Mouse (Mus musculus) duodenum, adult 2 months (tissue): ENCODE measurements around the gene Ppp2r1a. TPM values are rescaled to one million over a fixed set of nuclear protein-coding genes. Genes with fewer than 3 reads are reported as not detected.

Experiments
- polyA plus RNA-seq: library from polyadenylated mRNA; depleted of rRNA; stranded (reverse); fragments of >200 nt; gene quantifications from 2 replicates; pipeline ENCODE4 v1.2.3, GENCODE M21; 2012; ENCODE audit warnings: low replicate concordance; rRNA removed

Ppp2r1a gene
- polyA plus RNA-seq: 86.2 and 96.5 TPM in 2 replicates

DNA sequence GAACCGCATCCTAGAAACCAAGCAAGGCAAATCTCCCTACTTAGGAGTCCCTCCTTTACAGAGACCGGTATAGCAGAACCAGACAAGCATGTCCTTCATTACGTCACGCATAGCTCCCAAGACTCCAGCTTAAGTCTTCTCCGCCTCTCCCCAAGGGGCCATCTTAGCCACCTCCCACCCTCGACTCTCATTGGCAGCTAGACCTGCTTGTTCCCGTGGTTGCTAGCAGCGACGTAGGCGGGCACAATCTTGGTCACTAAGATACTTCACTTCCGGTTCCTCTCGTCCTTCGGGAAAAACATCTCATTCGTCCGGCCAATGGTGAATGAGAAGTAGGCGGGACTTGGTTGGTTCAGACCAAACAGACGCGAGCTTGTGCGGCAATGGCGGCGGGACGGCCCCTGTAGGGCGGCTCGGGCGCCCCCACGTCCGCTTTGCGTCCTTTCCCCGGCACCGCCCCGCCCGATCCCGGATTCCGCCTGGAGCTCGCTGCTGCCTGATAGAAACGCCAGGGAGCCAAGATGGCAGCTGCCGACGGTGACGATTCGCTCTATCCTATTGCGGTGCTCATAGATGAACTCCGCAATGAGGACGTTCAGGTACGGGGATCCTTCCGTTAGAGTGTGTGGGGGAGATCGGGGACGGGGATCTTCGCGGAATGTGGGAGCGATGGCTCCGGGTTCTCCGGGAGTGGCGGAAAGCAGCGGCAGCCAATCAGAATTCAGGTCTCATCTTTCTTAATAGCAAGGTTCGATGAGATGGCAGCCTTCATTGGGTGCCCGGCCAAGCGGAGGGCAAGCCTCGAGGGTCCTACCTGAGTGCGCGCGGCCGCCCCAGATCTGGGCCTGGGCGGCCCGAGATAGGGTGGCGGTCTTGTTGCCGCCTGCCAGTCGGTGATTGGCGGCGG, at the start of gene Ppp2r1a:
Ppp2r1a (plus strand) TSS at position 327 of the 907 bp plus-strand sequence.

GRCm38 (mm10) chr17:20904991-20905390, 40.1 kb upstream of the Ppp2r1a start, which contains the start of gene Vmn1r231:
Gene Vmn1r231 (minus strand): TSS chr17:20905091.

DNA sequence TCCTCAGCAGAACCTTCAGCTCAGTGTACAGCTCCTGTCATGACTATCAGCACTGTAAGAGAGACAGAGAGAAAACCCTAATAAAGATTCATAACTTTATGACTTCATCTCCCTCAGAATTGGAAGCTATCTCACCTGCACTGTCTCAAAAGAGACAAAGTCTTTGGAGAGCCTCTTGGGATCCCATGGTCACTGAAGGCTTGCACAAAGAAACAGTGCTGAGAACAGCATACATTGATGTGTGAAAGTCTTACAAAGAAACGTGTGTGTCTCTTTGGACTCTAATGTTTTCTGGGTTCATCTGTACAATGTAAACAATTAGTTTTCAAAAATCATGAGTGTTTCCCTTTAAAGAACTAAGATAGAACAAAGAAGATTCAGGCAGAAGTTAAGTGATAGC, 25.5 kb upstream of the Ppp2r1a start, which contains the start of gene Vmn1r232:
Vmn1r232 (minus strand) TSS at position 101 of the 400 bp plus-strand sequence.

GRCm38 (mm10) chr17:20996364-20996763, 51.3 kb downstream of the Ppp2r1a start, which contains the start of gene Vmn1r233:
Gene Vmn1r233 (minus strand): TSS chr17:20996464.

DNA sequence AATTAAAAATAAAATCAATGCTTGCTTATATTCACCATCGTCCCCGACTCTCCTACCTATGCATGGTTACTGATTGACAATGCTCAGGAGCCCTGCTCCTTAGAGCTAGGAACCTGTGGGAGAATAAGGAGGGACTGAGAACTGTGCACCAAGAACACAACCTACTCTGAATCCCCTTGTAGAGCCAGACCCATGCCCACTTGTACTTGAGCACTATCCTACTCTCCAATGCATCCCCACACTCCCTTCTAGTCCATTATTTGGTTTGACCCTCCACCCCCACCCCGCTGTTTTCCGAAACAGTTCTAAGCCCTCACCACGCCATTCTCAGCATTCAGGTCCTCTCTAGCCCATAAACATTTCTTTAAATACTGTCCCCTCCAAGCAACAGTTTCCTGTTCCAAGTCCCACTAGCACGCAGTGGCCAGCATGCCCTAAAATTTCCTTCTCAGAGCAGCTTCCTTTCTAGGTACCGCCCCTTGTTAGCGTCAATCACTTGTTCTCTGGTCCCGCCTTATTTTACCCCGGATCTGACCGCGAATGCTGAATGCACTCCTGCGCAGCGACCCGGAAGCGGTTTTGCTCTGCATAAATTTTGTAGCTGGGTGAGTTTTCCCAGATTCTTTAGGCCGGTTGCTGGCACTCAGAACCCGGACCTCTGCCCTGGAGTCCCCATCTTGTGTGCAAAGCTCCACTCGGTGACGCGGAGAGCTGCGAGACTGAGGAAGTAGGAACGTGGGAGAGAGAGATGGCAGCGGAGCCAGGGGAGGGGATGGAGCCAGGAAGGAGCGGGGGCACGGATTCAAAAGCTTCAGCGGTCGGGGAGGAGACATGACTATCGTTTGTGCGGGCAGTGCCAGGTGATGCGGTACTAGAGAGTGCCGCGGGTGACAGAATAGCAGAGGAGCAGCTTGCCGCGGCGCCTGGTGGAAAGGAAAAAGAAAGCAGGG, 63.5 kb downstream of the Ppp2r1a start, which contains the start of gene Zfp160:
Zfp160 (plus strand) TSS at position 522 of the 950 bp plus-strand sequence.

Other genes with a start within 250 kb of the Ppp2r1a start
- gene Vmn1r227, start 215.5 kb upstream of the Ppp2r1a start, polyA plus RNA-seq: not detected in 2 replicates
- not detected in 2 replicates for gene Vmn1r228, start 159.2 kb upstream of the Ppp2r1a start, polyA plus RNA-seq
- not detected in 2 replicates for gene Vmn1r229, start 133.8 kb upstream of the Ppp2r1a start, polyA plus RNA-seq
- not detected in 2 replicates for gene Vmn1r230, start 104.9 kb upstream of the Ppp2r1a start, polyA plus RNA-seq
- gene Vmn1r231, start 40.2 kb upstream of the Ppp2r1a start, polyA plus RNA-seq: not detected in 2 replicates
- gene Vmn1r232, start 25.6 kb upstream of the Ppp2r1a start, polyA plus RNA-seq: not detected in 2 replicates
- not detected in 2 replicates for gene Vmn1r233, start 51.2 kb downstream of the Ppp2r1a start, polyA plus RNA-seq
- 0.36 and 0.44 TPM in 2 replicates for gene Zfp160, start 63.6 kb downstream of the Ppp2r1a start, polyA plus RNA-seq